ENCODE assay signal across 17 mouse cellular contexts in genomic region chr7:100051904-100052303, GRCm38 (mm10). TPM values are rescaled to one million over a fixed set of nuclear protein-coding genes. Genes with fewer than 3 reads are reported as not detected.
DNase-seq lines count a peak whose midpoint lies in the region; ATAC-seq and TF ChIP-seq lines count a peak whose summit lies in the region.
"Had no signal": no experiment of that assay in that cellular context is flagged by ENCODE, and none has a peak within 500 bp of the region (broad histone marks: within the 10 kb centered on the region; RNA-seq: fewer than 3 reads in every experiment).

No protein-coding gene starts in this region.

- no peaks in the 10 kb centered on the region for H3K4me1 ChIP-seq in heart, embryonic 12.5 days (replicated peaks)
- no peaks in the 10 kb centered on the region for H3K4me1 ChIP-seq in midbrain, postnatal 0 days (ENCODE audit: insufficient read depth, low read length)
- peaks cover 7% of the 10 kb centered on the region; the same call in 1 of the 2 replicates for H3K4me1 ChIP-seq in midbrain, embryonic 10.5 days
- H3K4me1 ChIP-seq: hindbrain, embryonic 15.5 days had no signal

- H3K4me2 ChIP-seq in heart, embryonic 12.5 days = no peak overlapping the region
- no peak overlapping the region for H3K4me2 ChIP-seq in midbrain, postnatal 0 days (ENCODE audit: low read depth, low read length, poor library complexity, severe bottlenecking)
- H3K4me2 ChIP-seq: forebrain, embryonic 12.5 days; hindbrain, embryonic 15.5 days had no signal

- WGBS in heart, embryonic 12.5 days = 63% methylated on average over 4 of the region's 4 CpGs
- 77% methylated on average over 4 of the region's 4 CpGs for WGBS in midbrain, postnatal 0 days
- WGBS in midbrain, embryonic 10.5 days = 75% methylated on average over 4 of the region's 4 CpGs

- no peaks in the 10 kb centered on the region for H3K9me3 ChIP-seq in heart, embryonic 12.5 days (replicated peaks)
- H3K9me3 ChIP-seq in midbrain, postnatal 0 days (ENCODE audit: low read length) = no peaks in the 10 kb centered on the region
- no peaks in the 10 kb centered on the region for H3K9me3 ChIP-seq in midbrain, embryonic 10.5 days (replicated peaks)
- H3K9me3 ChIP-seq: forebrain, embryonic 12.5 days; G1E; hindbrain, embryonic 15.5 days had no signal

- no peak overlapping the region for H3K27ac ChIP-seq in heart, embryonic 12.5 days (ENCODE audit: poor library complexity, severe bottlenecking)
- H3K27ac ChIP-seq in midbrain, postnatal 0 days (ENCODE audit: low read depth, low read length) = no peak overlapping the region
- H3K27ac ChIP-seq in midbrain, embryonic 10.5 days (replicated peaks) = no peak overlapping the region
- H3K27ac ChIP-seq: forebrain, embryonic 12.5 days; hindbrain, embryonic 15.5 days had no signal

- no peak for ATAC-seq in heart, embryonic 12.5 days (ENCODE audit: insufficient number of reproducible peaks, low FRiP score)
- no peak for ATAC-seq in midbrain, postnatal 0 days (ENCODE audit: low FRiP score)
- ATAC-seq: liver, postnatal 0 days had no signal

- H3K4me3 ChIP-seq in heart, embryonic 12.5 days = no peak overlapping the region
- H3K4me3 ChIP-seq in midbrain, postnatal 0 days (ENCODE audit: low read depth, low read length) = no peak overlapping the region
- no peak overlapping the region for H3K4me3 ChIP-seq in midbrain, embryonic 10.5 days
- H3K4me3 ChIP-seq: forebrain, embryonic 12.5 days; hindbrain, embryonic 15.5 days had no signal

- no peak for TF ChIP-seq CTCF in midbrain, postnatal 0 days (IDR thresholded peaks at IDR 0.05)

- no peak overlapping the region for H3K9ac ChIP-seq in heart, embryonic 12.5 days
- H3K9ac ChIP-seq in midbrain, postnatal 0 days (replicated peaks; ENCODE audit: low read length, poor library complexity, severe bottlenecking) = no peak overlapping the region
- H3K9ac ChIP-seq: forebrain, embryonic 12.5 days; hindbrain, embryonic 15.5 days; liver, postnatal 0 days had no signal

- DNase-seq in heart, postnatal 4 days = peak; percentile 43
- DNase-seq in midbrain, postnatal 0 days (ENCODE audit: low spot score) = peak; percentile 66
- no peak for DNase-seq in midbrain, embryonic 10.5 days (ENCODE audit: low spot score)
- DNase-seq in adrenal gland, postnatal 14 days = peak; percentile 72
- peak; percentile 78 for DNase-seq in kidney, adult 9 months
- DNase-seq in neural tube, embryonic 10.5 days (ENCODE audit: extremely low spot score, low spot score) = no peak
- no peak for DNase-seq in spleen, postnatal 14 days (ENCODE audit: low spot score in 2 of 2)
- DNase-seq: cerebellum, adult 11 months; liver, postnatal 0 days; midbrain, embryonic 14.5 days; right cerebral cortex, postnatal 4 days had no signal

- H3K27me3 ChIP-seq in heart, embryonic 12.5 days (replicated peaks) = 0 out of 2 replicates have a peak, but pooled peaks cover 5% of the 10 kb centered on the region
- H3K27me3 ChIP-seq in midbrain, postnatal 0 days (ENCODE audit: insufficient read depth, low read length) = no peaks in the 10 kb centered on the region
- no peaks in the 10 kb centered on the region for H3K27me3 ChIP-seq in midbrain, embryonic 10.5 days (ENCODE audit: low read depth, poor library complexity, severe bottlenecking)
- H3K27me3 ChIP-seq: forebrain, embryonic 12.5 days; hindbrain, embryonic 15.5 days had no signal

- H3K36me3 ChIP-seq in heart, embryonic 12.5 days = no peaks in the 10 kb centered on the region
- no peaks in the 10 kb centered on the region for H3K36me3 ChIP-seq in midbrain, postnatal 0 days (ENCODE audit: insufficient read depth, low read length)
- H3K36me3 ChIP-seq in midbrain, embryonic 10.5 days = no peaks in the 10 kb centered on the region
- H3K36me3 ChIP-seq: forebrain, embryonic 12.5 days; G1E; hindbrain, embryonic 15.5 days had no signal

RNA-seq across cellular contexts. Expression of gene Chrdl2, which starts 45.9 kb away (rescaled TPM):
- not detected for total RNA-seq in heart, postnatal 4 days (2021)
- 0.11 and 0.21 TPM in 2 replicates for polyA plus RNA-seq in heart, embryonic 12.5 days (2016; fragmentation: Nextera tagmentation; extraction: Ambion mirVana)
- total RNA-seq in midbrain, postnatal 0 days (2014; rRNA removed) = 1.7 TPM in 1 of 2 replicates, not detected in the other
- 0.21 and 0.23 TPM in 2 replicates for polyA plus RNA-seq in midbrain, postnatal 0 days (2015; fragmentation: Nextera tagmentation; extraction: Ambion mirVana)
- polyA plus RNA-seq in midbrain, embryonic 10.5 days (2016; fragmentation: Nextera tagmentation; extraction: Ambion mirVana) = 0.14 and 0.16 TPM in 2 replicates
- total RNA-seq in adrenal gland, postnatal 14 days (2021) = 0.26 TPM in 1 of 2 replicates, not detected in the other
- total RNA-seq: heart, postnatal 10 days; layer of hippocampus, adult 18-20 months had no signal
- polyA plus RNA-seq: G1E; liver, postnatal 0 days; midbrain, embryonic 14.5 days had no signal

Comparison
In these comparisons a context has a peak if more than half of its experiments do, and no peak if none do; other contexts are left out.
1. DNase-seq: peak in heart, postnatal 4 days (single experiment), midbrain, postnatal 0 days (single experiment), adrenal gland, postnatal 14 days (single experiment) and kidney, adult 9 months (single experiment); none in midbrain, embryonic 10.5 days (single experiment), neural tube, embryonic 10.5 days (single experiment) and spleen, postnatal 14 days (0 of 2).